Mouse (Mus musculus): ENCODE measurements around the gene Masp1. TPM values are rescaled to one million over a fixed set of nuclear protein-coding genes. Genes with fewer than 3 reads are reported as not detected.

The Masp1 gene
- polyA plus RNA-seq, 1 experiment from 2014 or later, result 7.4 TPM

DNA sequence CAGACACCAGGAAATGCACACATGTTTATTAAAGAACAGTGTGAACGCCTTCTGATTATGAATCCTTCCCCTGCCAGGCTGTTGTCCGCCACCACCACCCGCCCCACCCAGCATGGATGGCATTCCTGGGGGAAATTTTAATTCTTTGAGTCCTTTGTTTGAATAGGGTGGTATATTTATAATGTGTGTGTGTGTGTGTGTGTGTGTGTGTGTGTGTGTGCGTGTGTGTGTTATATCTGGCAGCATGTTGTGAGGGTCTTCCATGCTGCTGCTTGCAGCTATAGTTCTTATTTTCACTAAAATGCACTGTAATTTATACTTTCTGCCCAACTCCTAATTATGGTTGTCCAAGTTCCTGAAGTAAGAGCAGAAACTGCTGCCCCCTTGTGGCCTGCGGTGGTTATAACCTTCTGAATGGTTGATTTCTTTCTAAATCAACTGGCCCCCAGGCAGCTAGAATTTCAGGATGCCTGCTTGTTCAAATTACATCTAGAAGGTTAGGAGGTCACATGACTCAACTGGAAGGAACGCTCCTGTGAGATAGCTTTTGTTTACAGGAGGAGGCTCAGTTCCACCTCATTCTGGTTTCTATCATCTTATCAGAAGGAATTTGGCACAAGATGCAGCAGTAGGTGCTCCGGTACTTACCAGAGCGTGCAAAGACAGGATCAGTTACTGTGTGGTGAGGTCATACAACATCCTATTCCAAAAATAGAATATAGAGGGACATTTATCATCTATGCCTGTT lies 117.4 kb downstream of the Masp1 start:
- Histone ChIP-seq H3K36me3 (replicated peaks) (no peaks in the 10 kb centered on the region), H3K27ac (peak overlapping the region; percentile 51; the same call in 1 of the 2 replicates), H3K4me3 (no peak overlapping the region), H3K9me3 (no peaks in the 10 kb centered on the region), H3K27me3 (ENCODE audit: poor library complexity, severe bottlenecking) (no peaks in the 10 kb centered on the region), H3K4me1 (peaks cover 23% of the 10 kb centered on the region)
- WGBS, result 46% methylated on average over 8 of the region's 8 CpGs
- DNase-seq (ENCODE audit: extremely low spot score, low spot score), result peak; percentile 78

DNA sequence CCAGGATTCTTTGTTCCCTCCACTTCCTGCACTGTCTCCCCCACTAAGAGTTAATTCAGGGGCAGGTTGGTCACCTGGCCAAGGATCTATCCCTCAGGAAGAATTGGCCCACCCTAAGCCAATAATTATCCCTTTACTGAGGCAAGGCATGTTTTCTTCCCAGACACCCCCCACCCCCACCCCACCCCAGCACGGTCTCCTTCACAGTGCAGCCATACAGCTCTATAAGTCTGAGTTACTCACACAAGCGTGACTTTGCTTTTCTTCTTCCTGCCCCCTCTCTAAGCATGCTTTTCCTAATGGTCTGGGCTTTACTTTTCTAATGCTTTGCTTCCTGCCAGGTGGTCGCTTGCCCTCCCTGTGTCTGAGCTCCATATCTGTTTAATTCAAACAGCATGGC lies 118.7 kb downstream of the Masp1 start:
- DNase-seq (ENCODE audit: extremely low spot score, low spot score), result no peak

DNA sequence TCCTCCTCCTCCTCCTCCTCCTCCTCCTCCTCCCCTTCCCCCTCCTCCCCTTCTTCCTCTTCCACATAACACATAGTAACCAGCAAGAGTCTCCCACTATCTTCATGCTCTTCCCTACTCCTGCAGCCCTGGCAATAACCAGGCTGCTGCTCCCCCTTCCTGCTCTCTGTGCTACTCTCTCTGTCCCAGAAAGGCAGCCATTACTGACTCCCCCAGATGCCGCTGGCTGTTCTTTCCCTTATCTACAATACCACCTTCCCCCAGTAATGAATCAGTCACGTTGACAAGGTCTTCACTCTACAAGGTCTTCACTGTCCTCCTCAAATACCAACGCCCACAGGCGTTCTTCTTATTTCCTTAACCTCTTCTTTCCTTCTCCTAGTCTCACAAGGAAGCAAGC lies 119.2 kb downstream of the Masp1 start:
- peaks cover 23% of the 10 kb centered on the region for H3K4me1 ChIP-seq
- no peaks in the 10 kb centered on the region for H3K9me3 ChIP-seq
- no peaks in the 10 kb centered on the region for H3K27me3 ChIP-seq (ENCODE audit: poor library complexity, severe bottlenecking)
- 73% methylated on average over 4 of the region's 4 CpGs for WGBS
- no peak for DNase-seq (ENCODE audit: extremely low spot score, low spot score)
- peak overlapping the region; percentile 51; the same call in 1 of the 2 replicates for H3K27ac ChIP-seq
- H3K4me3 ChIP-seq, result no peak overlapping the region
- H3K36me3 ChIP-seq (replicated peaks), result no peaks in the 10 kb centered on the region

More for the DNA sequence above, 118.7 kb downstream of the Masp1 start:
- Histone ChIP-seq H3K27me3 (ENCODE audit: poor library complexity, severe bottlenecking) (no peaks in the 10 kb centered on the region), H3K9me3 (no peaks in the 10 kb centered on the region), H3K4me3 (no peak overlapping the region), H3K4me1 (peaks cover 23% of the 10 kb centered on the region), H3K27ac (peak overlapping the region; percentile 51; the same call in 1 of the 2 replicates), H3K36me3 (replicated peaks) (no peaks in the 10 kb centered on the region)
- 48% methylated on average over 3 of the region's 3 CpGs for WGBS

Other genes with a start within 250 kb of the Masp1 start
- 0.05 TPM in 1 of 2 replicates, not detected in the other for gene Rtp1, start 91.7 kb downstream of the Masp1 start, polyA plus RNA-seq (2016; fragmentation: Nextera tagmentation; extraction: Ambion mirVana)
- 0.44 and 0.64 TPM in 2 replicates for gene Rtp4, start 524 bp downstream of the Masp1 start, polyA plus RNA-seq (2016; fragmentation: Nextera tagmentation; extraction: Ambion mirVana)

All from forebrain, embryonic 10.5 days (tissue).